Mouse (Mus musculus) heart, postnatal 0 days (tissue): Measurements from ENCODE around the gene Lrrc8a. TPM values are rescaled to one million over a fixed set of nuclear protein-coding genes. Genes with fewer than 3 reads are reported as not detected.

Source experiments
- ATAC-seq: fragments of 200-750 bp; cut with Nextera tagmentation; 2 replicates; pipeline ENCODE4 v1.8.0; 2017; ENCODE audit warnings: low read depth, moderate number of reproducible peaks, moderate library complexity; ENCODE audit not compliant: insufficient read depth
- DNase-seq: peaks from one replicate; pipeline ENCODE4 v3.0.0-alpha.2; 2016; ENCODE audit warnings: low spot score
- H3K27ac ChIP-seq: fragments of 300-500 bp; sonication (generic); 2 replicates; pipeline ENCODE4 v1.5.1; 2014; ENCODE audit warnings: low read depth, mild to moderate bottlenecking
- H3K27me3 ChIP-seq: fragments of 300-500 bp; sonication (generic); 2 replicates; pipeline ENCODE4 v1.6.1; 2014; ENCODE audit warnings: low read length, mixed read lengths; ENCODE audit not compliant: control insufficient read depth, insufficient read depth
- H3K36me3 ChIP-seq: fragments of 300-500 bp; sonication (generic); replicated peaks from 2 replicates; pipeline ENCODE4 v1.6.1; 2014; ENCODE audit warnings: low read length, mixed read lengths; ENCODE audit not compliant: control insufficient read depth, insufficient read depth
- H3K4me1 ChIP-seq: fragments of 300-500 bp; sonication (generic); 2 replicates; pipeline ENCODE4 v1.6.1; 2014; ENCODE audit warnings: antibody characterized with exemption; ENCODE audit not compliant: control insufficient read depth, insufficient read depth
- H3K4me2 ChIP-seq: fragments of 300-500 bp; sonication (generic); 2 replicates; pipeline ENCODE4 v1.6.1; 2014; ENCODE audit warnings: low read depth, mild to moderate bottlenecking, low read length, moderate library complexity
- H3K4me3 ChIP-seq: fragments of 300-500 bp; sonication (generic); 2 replicates; pipeline ENCODE4 v1.5.1; 2014; ENCODE audit warnings: low read depth, low read length
- H3K9ac ChIP-seq: fragments of 300-500 bp; sonication (generic); replicated peaks from 2 replicates; pipeline ENCODE4 v1.6.1; 2014; ENCODE audit warnings: low read depth, low read length, mixed read lengths
- H3K9me3 ChIP-seq: fragments of 300-500 bp; sonication (generic); replicated peaks from 2 replicates; pipeline ENCODE4 v1.6.1; 2016; ENCODE audit warnings: low read length; ENCODE audit not compliant: control insufficient read depth
- CTCF ChIP-seq: IDR thresholded peaks from 2 replicates; pipeline ENCODE4 v1.5.1; 2016; ENCODE audit warnings: antibody characterized with exemption, control low read depth, low read depth
- EP300 ChIP-seq: IDR thresholded peaks from 2 replicates; pipeline ENCODE4 v1.6.1; 2016; ENCODE audit warnings: antibody characterized with exemption, low read depth
- WGBS: fragments of 180-500 bp; shearing (Covaris S2); extraction: QIAGEN DNeasy Blood & Tissue Kit; methylation state at CpG from one replicate; pipeline ENCODE4 v1.1.7; 2014; 5-methylcytosine and 5-hydroxymethylcytosine counted together
- polyA plus RNA-seq: library from polyadenylated mRNA; unstranded; fragments of >200 nt; fragmentation: Nextera tagmentation; extraction: Ambion mirVana; gene quantifications from 2 replicates; pipeline ENCODE4 v1.2.1, GENCODE M21; 2015
- total RNA-seq: library from RNA; depleted of rRNA; stranded (reverse); fragments of >200 nt; gene quantifications from 2 replicates; pipeline ENCODE4 v1.2.3, GENCODE M21; 2014; ENCODE audit warnings: low replicate concordance

Gene Lrrc8a
- total and polyA plus RNA-seq, 2 experiments from 2014 or later: 43.5 to 50.8 TPM

DNA sequence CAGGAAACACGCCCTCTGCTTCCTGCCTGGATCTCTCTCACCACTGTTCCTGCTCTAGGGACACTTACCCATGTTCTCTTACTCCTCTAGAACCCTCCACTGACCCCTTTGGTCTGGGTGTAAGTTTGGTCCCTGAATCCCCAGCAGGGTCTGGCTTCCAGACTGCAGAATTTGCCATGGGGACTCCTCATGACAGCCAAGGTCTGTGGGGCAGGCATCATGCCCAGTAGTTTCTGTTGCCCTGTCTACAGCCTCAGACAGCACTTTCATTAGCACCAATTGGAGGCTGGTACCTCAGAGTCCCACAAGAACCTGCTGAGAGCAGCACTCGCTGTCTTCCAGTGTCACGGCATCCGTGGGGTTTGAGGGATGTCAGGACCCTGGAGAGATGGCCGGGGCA, 29.6 kb upstream of the Lrrc8a start:
- TF ChIP-seq CTCF: no peak
- TF ChIP-seq EP300: no peak
- peaks cover 15% of the 10 kb centered on the region for H3K4me1 ChIP-seq
- H3K27me3 ChIP-seq: no peaks in the 10 kb centered on the region
- H3K27ac ChIP-seq: no peak overlapping the region
- no peaks in the 10 kb centered on the region for H3K36me3 ChIP-seq
- DNase-seq: no peak
- WGBS: 62% methylated on average over 5 of the region's 5 CpGs
- H3K4me2 ChIP-seq: no peak overlapping the region
- no peak overlapping the region for H3K9ac ChIP-seq
- no peak overlapping the region for H3K4me3 ChIP-seq
- no peaks in the 10 kb centered on the region for H3K9me3 ChIP-seq
- ATAC-seq: no peak

- Histone ChIP-seq H3K9me3 (no peaks in the 10 kb centered on the region), H3K4me3 (no peak overlapping the region), H3K36me3 (no peaks in the 10 kb centered on the region), H3K4me2 (no peak overlapping the region), H3K27ac (no peak overlapping the region), H3K27me3 (no peaks in the 10 kb centered on the region), H3K9ac (no peak overlapping the region), H3K4me1 (peaks cover 1% of the 10 kb centered on the region)
- WGBS: 62% methylated on average over 6 of the region's 6 CpGs
- ATAC-seq: no peak
- TF ChIP-seq EP300 (no peak), CTCF (no peak)
- DNase-seq: no peak
Measured at GRCm38 (mm10) chr2:30211408-30212168, 25.9 kb upstream of the Lrrc8a start.

- H3K4me3 ChIP-seq: no peak overlapping the region
- 69% methylated on average over 4 of the region's 4 CpGs for WGBS
- no peaks in the 10 kb centered on the region for H3K36me3 ChIP-seq
- H3K27ac ChIP-seq: no peak overlapping the region
- no peak for ATAC-seq
- H3K27me3 ChIP-seq: no peaks in the 10 kb centered on the region
- H3K4me2 ChIP-seq: no peak overlapping the region
- TF ChIP-seq CTCF: no peak
- TF ChIP-seq EP300: no peak
- no peak overlapping the region for H3K9ac ChIP-seq
- H3K4me1 ChIP-seq: no peaks in the 10 kb centered on the region
- no peaks in the 10 kb centered on the region for H3K9me3 ChIP-seq
- no peak for DNase-seq
Measured at GRCm38 (mm10) chr2:30212169-30212545, 25.4 kb upstream of the Lrrc8a start.

DNA sequence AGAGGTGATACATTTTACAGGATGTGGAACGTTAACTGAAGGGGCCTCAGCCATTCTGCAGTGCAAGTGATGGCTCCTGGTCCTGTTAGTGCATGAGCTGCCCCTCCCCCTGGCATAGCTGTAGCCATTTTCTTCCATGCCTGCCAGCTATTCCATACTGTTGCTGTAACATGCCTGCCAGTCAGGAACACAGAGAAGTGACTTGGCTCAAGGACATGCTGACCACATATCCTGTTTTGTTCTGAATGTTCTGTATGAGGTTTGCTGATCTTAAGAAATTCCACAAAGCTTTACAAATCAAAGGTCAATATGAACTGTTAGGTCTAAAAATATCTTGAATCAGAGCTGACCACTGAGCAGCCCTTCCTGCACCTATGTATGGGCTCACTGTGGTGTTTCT, 24.6 kb upstream of the Lrrc8a start:
- TF ChIP-seq CTCF (no peak), EP300 (no peak)
- no peaks in the 10 kb centered on the region for H3K4me1 ChIP-seq
- H3K4me3 ChIP-seq: no peak overlapping the region
- 70% methylated on average over 1 of the region's 1 CpGs for WGBS
- no peak overlapping the region for H3K4me2 ChIP-seq
- no peak overlapping the region for H3K9ac ChIP-seq
- no peaks in the 10 kb centered on the region for H3K27me3 ChIP-seq
- H3K36me3 ChIP-seq: no peaks in the 10 kb centered on the region
- H3K27ac ChIP-seq: no peak overlapping the region
- no peaks in the 10 kb centered on the region for H3K9me3 ChIP-seq
- DNase-seq: no peak
- no peak for ATAC-seq

GRCm38 (mm10) chr2:30214745-30215144, 22.8 kb upstream of the Lrrc8a start:
- H3K27ac ChIP-seq: no peak overlapping the region

DNA sequence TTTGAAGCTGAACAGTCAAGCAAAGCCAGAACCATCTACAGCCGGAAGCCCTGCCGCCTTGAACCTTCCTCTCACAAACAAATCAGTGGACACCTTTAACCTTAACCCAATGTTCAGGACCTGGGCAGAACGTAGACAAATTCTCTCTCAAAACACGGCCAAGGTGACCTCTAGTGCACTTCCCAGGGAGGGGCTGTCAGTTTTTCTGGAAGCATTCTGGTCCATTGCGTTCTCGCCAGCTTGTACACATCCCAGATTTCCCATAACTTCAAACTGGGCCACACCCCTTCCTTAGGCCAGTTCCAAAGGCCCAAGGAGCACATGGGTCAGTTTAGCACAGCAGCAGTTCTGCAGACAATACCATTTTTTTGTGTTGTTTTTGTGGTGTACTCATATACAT, 22.0 kb upstream of the Lrrc8a start:
- Histone ChIP-seq H3K36me3 (no peaks in the 10 kb centered on the region), H3K4me3 (no peak overlapping the region), H3K4me2 (no peak overlapping the region), H3K9me3 (no peaks in the 10 kb centered on the region), H3K27ac (no peak overlapping the region), H3K4me1 (no peaks in the 10 kb centered on the region), H3K27me3 (no peaks in the 10 kb centered on the region), H3K9ac (no peak overlapping the region)
- no peak for TF ChIP-seq CTCF
- no peak for TF ChIP-seq EP300
- WGBS: 69% methylated on average over 6 of the region's 6 CpGs
- ATAC-seq (no peak), DNase-seq (no peak)

More at GRCm38 (mm10) chr2:30214745-30215144, 22.8 kb upstream of the Lrrc8a start:
- H3K4me1 ChIP-seq: no peaks in the 10 kb centered on the region
- ATAC-seq: no peak
- H3K36me3 ChIP-seq: no peaks in the 10 kb centered on the region
- no peak for DNase-seq
- H3K9ac ChIP-seq: no peak overlapping the region
- no peak overlapping the region for H3K4me3 ChIP-seq
- TF ChIP-seq CTCF (no peak), EP300 (no peak)
- no peak overlapping the region for H3K4me2 ChIP-seq
- no peaks in the 10 kb centered on the region for H3K9me3 ChIP-seq
- no peaks in the 10 kb centered on the region for H3K27me3 ChIP-seq
- WGBS: 78% methylated on average over 3 of the region's 3 CpGs
